Mouse (Mus musculus) left cerebral cortex, adult 11 months (tissue): ENCODE results near the gene Zfp184.
"Not testable (repeated sequence)": the region's sequence is repeated elsewhere in the genome, so short reads cannot be mapped to it uniquely, and the experiment has no call there.

ENCODE experiments used
- DNase-seq: peaks from one replicate; pipeline ENCODE4 v3.0.0; 2022; ENCODE audit warnings: low spot score

Zfp184 gene

DNA sequence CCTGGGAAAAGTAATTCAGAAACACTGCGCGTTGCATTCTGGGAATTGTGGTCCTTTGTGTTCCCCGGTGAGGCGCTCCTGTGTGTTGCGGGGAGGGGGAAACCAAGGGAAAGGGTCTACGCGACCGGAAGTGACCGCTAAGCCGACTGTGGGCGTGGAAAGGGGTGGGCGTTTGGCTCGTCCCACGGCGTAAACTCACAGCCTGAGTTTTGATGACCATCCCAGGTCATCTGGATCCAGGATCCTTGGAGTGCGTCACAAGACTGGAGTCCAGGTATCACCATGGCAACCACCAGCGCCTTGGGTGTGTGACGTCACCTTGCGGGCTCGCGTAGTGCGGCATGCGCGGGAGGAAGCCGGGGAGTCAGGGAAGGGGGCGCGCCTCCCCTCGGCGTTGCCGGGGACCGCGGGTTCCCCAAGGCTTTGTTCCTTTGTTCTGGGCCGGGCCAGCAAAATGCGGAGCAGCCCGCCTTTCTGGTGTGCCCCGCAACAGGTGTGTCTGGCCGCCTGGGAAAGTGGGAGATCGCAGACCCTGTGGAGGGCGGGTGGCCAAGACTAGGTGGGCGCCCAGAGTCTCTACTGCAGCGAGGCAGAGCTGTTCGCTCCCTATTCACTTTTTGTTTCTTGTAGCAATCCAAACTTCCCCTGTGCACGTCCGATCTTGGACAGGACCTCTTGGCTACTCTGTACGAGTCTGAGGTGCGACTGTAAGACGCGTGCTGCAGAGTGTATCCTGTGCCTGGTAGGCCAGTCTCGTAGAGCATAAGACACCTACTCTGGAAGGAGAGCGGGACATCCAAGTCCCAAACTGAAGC, at the start of gene Zfp184:
TSS of gene Zfp184 (plus strand) at position 169 of the 815 bp plus-strand sequence.
- DNase-seq: peak; percentile 85

DNA sequence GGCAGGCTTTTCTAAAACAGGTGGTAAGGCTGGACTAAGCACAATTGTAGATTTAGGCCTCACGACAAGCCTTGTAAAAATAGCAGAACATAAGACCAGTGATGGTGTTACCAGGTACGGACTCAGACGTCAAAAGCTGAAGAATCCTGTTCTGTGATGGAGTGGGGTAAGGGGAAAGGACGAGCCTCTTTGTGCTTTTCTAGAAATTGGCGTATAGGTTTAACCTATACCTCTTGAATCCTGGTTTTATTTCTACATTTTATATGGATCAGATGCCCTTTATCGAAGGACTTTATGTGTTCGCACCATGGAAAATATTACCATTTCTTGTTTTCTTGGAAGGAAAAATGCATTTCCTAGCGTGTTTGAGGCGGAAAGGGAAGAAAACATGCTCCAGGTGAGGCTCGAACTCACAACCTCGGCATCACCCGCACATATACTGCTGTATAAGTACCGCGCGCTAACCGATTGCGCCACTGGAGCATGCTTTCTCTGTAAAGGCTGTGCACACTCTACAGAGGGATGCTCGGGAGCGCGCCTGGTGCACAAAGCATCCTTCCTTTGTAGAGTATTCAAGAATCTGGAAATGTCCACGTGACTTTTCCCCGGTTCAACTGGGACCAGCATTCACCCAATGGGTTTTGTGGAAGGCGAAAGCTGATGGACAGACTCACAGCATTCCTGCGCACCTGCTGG, 48.2 kb upstream of the Zfp184 start:
- peak; percentile 90 for DNase-seq

DNA sequence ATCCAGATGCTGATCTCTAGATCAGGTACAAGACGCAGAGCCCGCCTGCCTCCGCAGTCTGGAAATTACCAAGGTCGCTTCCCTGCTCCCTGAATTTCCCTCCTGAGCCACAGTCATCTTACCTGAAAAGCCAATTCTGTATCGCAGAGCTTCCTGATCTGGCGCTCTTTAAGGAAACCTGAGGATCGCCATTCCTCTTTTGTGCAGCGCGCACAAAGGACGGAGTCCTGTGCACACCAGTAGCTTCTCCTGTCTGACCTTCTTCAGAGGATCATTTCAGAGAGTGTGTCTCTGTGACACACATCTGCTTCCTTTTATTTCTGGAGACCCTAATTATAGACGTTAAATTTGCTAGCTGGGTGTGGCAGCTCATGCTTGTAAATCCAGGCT, 47.7 kb upstream of the Zfp184 start:
- no peak for DNase-seq

DNA sequence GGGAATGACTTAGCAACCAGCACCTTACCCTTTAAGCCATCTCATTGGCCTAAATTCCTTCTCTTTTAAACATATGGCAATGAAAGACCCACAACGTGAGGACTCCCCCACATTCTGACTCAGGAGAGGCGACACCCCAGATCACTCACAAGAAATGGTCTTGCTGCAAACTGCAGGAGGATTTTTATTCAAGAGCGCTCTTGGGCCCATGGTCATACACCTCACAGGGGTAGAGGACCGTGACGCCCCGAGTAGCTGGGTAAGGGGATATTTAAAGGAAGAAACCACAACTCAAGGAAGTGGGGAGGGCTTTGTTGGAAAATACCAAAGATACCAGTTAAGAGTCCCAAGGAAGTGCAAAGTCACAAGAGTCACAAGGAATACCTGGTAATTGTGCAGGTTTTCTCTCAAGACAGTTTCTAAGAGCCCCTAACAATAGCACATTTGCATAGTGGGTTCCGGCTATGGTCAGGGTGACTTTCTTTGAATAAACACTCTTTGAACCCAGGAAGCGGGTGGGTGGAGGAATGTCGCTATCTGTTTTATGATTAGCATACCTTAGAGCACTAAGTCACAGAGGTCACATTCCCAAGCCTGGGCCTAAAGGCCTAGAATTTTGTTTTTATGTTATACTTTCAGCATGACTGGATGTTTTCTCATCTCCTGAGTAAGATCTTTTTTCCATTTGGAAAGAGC, 43.9 kb upstream of the Zfp184 start:
- DNase-seq: not testable (repeated sequence)

DNA sequence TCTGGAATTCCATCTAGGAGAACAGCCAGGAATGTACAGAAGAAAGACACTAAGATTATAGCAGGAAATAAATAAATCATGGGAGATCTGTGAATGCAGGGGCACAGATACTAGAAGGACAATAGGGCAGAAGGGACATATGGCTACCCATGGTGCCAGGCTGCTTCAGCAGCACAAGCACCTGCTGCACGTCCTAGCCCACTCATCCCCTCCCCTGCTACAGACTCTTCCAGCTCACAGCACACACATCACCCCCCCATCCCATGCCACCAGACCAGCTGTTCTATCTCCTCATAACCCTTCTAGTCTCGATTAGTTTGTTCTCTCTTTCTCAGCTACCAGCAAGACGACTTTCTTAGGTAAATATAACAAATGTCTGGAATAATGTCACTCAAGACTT, 41.4 kb upstream of the Zfp184 start:
- DNase-seq: no peak

DNA sequence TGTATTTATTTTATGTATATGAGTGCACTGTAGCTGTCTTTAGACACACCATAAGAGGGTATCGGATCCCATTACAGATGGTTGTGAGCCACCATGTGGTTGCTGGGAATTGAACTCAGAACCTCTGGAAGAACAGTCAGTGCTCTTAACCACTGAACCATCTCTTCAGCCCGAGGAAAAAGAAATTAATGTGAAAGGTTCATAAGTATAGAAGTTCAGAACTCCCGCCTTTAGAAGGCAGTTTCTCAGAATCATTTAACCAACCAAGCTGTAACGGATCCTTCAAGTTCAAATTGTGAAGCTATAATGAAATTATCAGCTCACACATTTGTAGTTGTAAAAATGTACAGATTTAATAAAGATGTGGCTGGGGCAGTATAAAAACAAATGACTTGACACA, 40.8 kb upstream of the Zfp184 start:
- DNase-seq: not testable (repeated sequence)

DNA sequence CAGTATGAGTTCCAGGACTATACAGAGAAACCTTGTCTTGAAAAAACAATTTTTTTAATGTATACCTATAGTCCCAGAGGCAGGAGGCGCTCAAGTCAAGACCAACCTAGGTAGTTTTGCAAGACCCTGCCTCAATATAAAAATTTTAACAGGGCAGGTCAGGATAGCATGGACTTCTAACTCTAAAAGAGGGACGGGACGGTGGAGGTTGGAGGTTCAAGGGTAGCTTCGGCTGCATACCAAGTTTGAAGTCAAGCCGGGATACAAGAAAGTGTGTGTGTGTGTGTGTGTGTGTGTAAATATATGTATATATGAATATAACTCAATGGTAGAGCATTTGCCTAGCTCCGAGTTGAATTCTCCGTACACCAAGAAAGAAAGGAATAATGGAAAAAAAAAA, 38.6 kb upstream of the Zfp184 start:
- DNase-seq: no peak

DNA sequence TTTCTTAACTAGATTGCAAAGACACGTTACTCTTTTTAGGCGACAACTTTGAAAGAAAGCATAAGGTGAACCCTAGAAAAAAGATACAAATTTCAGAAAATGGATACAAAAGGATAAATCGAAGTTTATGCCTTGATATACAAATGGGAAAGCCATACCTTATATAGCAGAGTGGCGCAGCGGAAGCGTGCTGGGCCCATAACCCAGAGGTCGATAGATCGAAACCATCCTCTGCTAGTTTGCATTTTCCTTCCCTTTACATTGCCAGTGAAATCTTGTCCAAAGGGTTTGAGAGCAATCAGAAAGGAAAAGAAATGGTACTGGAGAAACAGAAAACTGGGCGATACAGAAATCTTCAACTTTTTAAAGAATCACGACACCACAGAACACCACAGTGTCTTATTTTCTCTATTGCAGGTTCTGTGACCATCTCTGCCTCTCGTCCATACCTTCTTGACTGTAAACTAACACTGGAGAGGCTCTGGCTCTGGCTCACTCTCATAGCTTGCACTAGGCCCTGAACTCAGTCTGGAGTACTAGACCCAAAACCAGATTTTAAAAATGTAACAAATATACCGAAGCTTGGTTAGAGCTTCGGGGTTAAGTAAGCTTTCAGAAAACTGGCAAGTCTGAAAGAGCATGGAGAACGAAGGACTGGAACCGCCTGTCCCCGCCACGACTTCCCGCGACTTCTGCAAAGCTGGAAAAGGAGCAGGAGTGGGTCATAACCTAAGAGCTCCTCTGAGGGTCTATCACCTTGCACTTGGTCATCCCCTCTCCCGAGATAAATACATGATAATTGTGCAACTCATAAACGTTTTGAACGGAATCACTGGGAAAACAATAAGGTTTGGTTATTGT, 37.7 kb upstream of the Zfp184 start:
- no peak for DNase-seq

DNA sequence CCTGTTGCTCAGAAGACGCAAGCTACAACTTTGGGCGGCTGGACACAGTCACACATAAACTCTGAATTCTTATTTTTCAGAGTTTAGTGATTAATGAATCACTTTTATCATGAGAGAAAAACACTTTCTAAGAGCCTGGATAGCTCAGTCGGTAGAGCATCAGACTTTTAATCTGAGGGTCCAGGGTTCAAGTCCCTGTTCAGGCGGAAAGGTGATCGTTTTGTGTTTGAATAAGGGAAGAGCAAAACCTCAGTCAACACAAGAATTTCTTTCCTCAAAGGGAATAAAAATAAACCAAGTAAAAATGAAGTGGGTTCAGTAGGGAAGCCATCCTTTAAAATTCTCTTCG, 37.1 kb upstream of the Zfp184 start:
- not testable (repeated sequence) for DNase-seq

DNA sequence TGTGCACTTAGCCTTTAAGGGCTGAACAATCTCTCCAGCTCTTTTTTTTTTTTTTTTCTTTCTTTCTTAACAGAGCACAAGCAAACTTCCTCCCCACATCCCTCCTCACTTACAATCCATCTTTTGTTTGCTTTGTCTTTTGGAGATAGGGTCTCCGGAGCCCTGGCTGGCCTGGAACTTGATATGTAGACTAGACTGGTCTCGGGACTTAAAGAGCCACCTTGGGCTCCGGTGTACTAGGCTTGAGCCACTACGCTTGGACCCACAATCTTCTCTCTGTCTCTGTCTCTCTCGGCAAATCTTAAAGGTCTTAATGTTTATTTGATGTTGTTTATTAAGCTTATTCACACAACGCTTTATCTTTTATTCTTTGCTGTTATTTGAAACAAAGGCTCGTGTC, 34.2 kb upstream of the Zfp184 start:
- DNase-seq: no peak

DNA sequence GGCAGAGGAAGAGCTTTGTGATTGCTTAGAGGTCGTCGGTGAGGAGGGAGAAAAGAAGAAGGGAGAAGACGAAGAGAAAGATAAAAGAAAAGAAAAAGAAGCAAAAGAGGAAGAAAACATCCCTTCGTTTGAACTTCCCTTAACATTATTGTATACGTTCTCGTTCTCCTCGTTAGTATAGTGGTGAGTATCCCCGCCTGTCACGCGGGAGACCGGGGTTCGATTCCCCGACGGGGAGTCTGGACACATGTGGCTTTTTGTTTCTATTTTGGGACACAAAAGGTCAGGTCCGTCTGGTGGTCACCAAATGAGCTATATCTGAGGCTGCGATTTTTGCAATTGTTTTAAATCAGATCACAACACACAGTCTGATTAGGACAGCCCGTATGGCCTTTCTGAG, 33.7 kb upstream of the Zfp184 start:
- no peak for DNase-seq

DNA sequence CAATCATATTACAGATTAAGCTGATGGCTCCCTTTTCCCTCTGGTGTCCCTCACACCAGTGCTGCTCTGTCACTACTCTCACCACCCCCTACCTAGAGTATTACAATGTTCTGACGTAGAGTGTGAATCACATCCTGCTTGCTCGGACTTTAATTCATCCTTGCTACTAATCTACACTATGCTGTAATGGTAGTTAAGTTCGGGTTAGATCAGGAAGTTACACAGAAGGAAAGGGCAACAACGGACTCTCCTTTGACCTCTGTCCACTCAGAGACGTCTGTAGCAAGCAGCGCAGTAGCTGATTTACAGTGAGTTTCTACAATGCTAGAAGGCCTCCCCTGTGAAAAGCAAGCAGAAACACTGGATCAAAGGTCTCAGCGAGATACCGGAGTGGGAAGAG, 31.0 kb upstream of the Zfp184 start:
- no peak for DNase-seq

DNA sequence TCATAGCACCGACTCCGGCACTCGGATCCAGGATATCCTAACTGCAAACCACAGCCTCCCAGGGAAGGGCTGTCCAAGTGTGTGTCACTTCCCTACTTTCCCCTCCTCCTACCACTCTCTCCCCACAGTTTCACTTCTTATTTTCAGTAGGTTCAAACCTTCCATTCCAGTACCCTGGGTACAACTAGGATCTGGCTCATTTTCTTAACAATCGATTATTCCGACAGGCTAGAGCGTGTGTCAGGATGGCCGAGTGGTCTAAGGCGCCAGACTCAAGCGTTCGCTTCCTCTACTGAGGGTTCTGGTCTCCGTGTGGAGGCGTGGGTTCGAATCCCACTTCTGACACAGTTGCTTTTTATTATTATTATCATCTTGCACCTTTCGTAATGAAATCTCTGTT, 30.3 kb upstream of the Zfp184 start:
- no peak for DNase-seq

DNA sequence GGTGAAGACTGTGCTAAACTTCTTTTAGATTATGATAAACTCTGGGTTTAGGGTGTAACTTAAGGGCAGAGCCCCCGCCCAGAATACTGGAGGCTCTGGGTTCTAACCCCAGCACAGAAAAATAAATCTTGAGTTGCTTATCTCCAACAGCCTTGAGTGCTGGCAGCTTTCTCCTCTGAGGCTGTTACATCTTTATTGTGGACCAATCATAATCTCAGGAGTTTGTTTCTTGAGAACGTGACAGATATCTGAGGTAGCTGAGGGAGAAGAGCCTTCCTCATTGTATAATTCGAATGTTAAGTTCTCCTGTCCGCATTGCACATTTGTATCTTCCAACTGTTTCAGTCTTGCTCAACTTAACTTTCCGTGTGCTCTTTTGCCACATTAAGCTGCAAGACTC, 29.4 kb upstream of the Zfp184 start:
- DNase-seq: no peak

DNA sequence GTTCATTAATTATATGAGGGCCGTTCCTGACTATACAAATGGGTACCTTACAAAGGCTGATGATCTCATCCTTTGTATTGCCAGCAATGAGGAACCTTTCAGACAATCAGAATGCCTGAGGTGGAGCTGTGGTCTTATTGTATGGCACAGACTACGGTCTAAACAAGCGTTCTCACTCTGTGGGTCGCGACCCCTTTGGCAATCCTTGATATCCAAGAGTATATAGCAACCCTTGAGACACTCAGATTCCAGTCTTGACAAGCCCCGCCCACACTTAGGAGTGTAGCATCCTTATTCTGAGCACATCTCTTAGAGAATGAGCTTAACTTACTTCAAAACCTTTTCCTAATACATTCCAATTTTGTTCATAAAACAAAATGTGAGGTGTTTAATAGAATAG, 28.8 kb upstream of the Zfp184 start:
- DNase-seq: no peak

DNA sequence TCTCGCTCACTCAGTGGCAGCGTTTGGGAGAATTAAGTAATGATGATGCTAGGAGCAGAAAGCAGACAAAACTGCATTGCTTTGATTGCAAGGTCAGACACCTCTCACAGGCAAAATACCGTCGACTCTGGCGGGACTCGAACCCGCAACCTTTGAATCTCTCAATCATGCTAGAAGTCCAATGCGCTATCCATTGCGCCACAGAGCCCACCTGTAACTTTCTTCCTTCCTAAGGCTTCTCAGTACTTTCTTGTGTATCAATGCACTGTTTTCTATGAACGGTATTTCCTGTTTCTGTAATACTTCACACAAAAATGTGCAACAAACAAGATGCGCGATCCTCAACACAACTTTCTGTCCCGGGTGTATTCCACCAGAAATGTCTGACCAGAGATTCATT, 27.9 kb upstream of the Zfp184 start:
- no peak for DNase-seq

DNA sequence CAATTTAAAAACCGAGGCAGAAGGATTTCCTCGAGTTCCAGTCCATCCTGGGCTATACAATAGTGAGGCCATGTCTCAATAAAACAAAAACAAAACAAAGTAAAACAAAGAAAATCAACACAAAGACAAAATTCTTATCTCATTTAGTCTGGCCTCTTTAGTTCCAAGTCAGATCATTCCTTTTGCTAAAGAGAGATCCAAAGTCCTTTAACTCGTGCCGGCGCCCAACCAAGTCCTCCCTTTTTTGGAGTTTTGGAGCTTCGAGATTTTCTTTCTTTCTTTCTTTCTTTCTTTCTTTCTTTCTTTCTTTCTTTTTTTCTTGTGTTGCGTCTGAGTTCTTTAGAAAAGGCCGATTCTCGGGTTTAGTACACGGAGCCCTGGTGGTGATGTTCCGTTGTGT, 27.4 kb upstream of the Zfp184 start:
- no peak for DNase-seq

DNA sequence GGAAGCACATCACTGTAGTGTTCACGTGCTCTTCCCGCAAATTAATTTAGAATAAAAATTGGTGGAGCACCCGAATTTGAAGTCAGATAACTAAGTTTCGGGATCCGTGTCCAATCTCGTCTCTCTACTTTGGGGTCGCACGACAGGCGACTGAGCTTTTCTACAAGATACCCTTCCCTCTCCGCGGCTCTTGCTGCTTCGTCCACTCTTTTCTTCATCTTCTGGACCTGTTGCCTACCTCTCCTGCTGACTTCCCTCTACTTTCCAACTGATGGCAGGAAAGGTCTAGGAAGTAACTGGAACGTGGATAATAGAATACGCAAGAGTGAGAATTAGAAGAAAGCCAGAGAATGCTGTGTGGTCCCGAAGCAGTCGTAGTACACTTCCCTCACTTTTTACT, 26.9 kb upstream of the Zfp184 start:
- DNase-seq: no peak

DNA sequence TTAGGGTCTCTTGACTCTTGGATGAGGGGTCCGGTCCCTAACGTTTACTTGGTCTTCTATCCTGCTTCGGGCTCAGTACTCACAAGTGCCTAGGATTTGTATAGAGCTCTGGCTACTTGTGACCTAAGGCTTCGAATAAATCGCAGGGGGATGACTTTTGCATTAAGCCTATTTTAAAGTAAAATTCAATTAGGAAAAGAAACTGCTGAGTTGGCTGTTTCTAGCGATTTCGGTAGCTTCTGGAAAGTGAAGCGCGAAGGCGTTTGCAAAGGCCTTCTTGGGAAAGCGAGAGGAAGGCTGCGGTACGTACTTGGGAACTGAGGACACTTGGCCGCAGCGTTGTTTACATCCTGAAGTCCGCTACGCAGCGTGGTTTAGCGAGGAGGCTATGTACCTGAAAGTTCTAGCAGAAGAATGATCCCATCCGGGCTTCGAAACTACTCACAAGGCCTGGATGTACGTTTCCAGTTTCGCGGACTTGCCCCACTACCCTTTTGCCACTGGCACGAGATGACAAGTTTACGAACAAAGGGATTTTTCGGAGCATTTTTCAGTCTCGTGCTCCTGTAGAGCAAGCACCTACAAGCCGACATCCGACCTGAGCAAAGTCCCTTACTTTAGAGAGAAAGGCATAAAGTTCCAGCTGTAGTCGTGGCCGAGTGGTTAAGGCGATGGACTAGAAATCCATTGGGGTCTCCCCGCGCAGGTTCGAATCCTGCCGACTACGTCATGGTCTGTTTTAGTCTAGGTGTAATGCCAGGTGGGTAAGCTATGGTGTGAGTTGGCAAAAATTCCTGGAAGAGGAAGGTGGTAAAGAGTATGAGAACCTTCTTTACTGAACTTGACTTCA, 26.1 kb upstream of the Zfp184 start:
- DNase-seq: no peak

DNA sequence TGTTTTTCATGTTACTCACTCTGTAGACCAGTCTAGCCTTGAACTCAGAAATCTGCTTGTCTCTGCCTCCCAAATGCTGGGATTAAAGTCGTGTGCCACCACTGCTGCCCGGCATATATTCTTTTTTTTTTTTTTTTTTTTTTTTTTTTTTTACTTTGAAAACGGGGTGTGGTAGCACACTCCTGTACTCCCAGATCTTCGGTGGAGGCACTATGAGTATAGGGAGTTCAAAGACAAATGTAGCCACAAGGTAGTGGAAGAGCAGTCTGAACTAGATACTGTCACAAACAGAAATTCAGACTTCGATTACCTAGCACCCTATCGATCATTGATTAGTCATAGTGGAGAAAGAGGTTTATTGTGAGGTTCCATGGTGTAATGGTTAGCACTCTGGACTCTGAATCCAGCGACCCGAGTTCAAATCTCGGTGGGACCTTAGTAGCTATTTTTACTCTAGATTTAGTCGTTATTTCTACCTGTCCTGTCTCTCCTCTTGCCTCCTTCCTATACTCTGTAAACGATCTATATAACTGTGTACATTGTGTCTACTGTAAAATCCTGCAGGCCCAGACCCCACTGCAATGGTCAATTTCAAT, 25.0 kb upstream of the Zfp184 start:
- no peak for DNase-seq

DNA sequence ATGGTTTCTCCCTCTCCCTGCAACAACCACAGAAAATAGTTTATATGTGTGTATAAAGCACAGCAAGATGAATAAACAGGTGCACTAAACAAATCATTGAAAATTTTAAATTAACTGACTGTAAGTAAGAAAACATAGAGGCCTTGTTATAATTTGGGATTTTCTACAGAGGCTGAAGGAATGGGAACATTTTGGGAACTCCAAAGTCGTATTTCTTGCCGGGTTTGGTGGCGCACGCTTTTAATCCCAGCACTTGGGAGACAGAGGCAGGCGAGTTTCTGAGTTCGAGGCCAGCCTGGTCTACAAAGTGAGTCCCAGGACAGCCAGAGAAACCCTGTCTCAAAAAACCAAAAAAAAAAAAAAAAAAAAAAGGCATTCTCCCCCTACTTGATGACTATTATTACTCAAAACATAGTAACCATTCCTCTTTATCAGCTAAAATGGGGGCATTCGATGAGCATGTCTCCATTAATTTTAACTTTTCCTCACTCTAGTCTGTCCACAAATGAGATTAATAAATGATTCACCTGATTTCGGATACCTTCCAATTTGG, 24.1 kb upstream of the Zfp184 start:
- DNase-seq: no peak
